Mouse (Mus musculus) c-Kit-positive CD71-positive TER-119-positive erythroid progenitor cells, embryonic 14.5 days (primary cell): ENCODE results near the gene Ccdc63.
"Not testable (repeated sequence)": the region's sequence is repeated elsewhere in the genome, so short reads cannot be mapped to it uniquely, and the experiment has no call there.

Experiments used
- DNase-seq: peaks from one replicate; pipeline ENCODE4 v3.0.0-alpha.2; 2013; ENCODE audit warnings: low spot score

Gene Ccdc63

DNA sequence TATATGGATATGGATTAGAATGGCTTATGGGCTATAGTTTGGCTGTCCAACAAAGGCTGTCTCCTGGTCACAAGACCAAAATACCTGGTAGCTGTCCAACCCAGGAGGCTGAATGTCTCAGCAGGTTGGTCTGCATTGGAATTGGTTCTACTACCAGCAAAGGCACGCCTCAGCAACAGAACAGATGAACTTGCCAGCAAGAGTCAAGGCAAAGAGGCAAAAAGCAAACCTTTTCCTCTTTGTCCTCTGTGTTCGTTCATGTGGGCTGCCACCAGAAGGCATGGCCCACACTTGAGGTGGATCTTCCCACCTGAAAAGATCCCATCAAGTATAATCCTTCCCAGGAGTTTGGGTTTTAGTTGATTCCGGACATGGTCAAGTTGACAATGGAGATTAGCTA, at the start of gene Ccdc63:
TSS of gene Ccdc63 (minus strand) at position 101 of the 400 bp plus-strand sequence.
- no peak for DNase-seq

- no peak for DNase-seq
Measured at GRCm38 (mm10) chr5:122189115-122189514, 48.5 kb upstream of the Ccdc63 start.

DNA sequence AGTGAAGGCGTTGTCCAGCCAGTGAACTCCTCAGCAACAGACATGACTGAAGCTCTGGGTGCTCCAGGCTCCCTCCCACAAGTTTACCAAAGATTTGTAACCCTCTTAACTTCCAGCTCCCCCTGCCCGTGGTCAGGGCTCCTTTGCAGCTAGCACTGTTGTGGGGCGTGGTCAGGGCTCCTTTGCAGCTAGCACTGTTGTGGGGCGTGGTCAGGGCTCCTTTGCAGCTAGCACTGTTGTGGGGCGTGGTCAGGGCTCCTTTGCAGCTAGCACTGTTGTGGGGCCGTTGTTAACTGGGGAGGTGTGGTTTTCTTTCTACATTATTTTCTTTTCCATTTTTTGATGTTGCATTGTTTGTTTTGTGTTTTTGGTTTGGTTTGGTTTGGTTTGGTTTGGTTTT, 44.2 kb upstream of the Ccdc63 start:
- not testable (repeated sequence) for DNase-seq

DNA sequence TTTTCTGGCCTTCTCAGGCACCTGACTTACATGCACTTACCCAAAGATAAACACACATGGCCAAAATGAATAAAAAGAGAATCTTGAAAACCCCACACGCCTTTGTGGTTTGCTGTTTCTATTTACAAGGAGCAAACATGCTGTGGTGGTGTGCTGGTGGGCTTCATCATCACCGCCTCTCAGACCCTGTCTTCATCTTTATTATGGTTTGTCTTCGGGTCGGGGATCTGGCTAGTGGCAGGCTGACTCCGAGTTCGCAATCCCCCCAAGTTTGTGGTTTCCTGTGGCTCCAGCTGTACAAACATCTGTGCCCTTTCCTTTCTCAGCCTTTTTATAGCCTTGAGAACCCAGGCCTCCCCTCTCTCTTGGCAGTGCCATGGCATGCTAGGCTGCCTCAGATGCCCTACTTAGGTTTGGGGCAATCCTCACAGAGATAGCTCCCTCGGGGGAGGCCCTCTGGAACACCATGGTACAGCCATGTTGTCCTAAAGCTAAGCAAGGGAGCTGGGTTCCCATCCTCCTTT, 43.7 kb upstream of the Ccdc63 start:
- DNase-seq: no peak

DNA sequence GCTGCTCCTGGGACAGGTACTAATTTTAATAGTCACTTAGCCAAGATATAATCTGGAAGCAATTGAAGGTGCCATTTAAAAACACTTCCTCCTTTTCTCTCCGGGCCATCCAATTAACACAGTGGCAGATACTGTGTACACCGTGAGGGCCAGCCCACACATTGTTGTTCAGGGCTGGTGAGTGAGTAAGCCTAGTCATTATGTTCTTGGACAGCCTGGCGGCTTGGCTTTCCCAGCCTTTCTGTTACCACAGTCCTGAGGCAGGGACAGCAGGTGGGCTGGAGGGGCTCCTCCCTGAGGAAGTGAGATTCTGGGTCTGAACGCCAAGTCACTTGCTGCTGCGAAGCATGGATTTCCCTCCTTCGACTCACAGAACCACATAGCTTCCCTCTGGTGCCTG, 39.0 kb upstream of the Ccdc63 start:
- no peak for DNase-seq

GRCm38 (mm10) chr5:122176398-122176797, 35.8 kb upstream of the Ccdc63 start:
- peak; percentile 48 for DNase-seq

DNA sequence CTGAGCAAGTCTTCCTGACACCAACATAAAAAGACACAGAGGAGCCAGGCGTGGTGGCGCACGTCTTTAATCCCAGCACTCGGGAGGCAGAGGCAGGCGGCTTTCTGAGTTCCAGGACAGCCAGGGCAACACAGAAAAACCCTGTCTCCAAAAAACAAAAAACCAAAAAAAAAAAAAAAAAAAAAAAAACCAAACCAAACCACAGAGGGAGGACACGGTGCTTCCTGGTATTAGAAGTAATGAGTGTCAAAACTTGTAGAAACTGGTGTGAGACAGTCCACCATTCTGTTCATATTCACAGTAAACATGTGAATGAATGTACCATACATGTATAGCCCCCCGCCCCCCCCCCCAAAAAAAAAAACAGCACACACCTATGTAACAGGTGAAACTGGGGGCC, 35.3 kb upstream of the Ccdc63 start:
- DNase-seq: no peak

DNA sequence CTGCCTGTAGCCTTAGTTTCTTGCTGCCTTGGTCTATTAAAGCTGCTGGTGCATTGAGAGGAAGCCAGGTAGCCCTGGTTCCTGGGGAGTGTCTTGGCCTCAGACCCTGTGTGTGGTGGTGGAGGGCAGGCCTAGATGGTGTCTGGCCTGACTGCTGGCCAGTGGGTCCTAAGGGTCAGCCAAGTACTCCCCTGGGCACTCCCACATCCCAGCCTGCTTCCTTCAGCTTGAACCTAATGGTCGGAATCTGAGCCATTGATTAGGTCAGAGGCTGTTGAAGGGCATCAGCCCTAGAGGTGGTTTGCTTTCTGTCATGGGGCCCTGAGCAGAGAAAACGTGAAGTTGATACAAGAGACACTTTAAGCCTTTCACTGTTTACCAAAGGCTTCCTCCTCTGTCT, 34.8 kb upstream of the Ccdc63 start:
- DNase-seq: no peak

DNA sequence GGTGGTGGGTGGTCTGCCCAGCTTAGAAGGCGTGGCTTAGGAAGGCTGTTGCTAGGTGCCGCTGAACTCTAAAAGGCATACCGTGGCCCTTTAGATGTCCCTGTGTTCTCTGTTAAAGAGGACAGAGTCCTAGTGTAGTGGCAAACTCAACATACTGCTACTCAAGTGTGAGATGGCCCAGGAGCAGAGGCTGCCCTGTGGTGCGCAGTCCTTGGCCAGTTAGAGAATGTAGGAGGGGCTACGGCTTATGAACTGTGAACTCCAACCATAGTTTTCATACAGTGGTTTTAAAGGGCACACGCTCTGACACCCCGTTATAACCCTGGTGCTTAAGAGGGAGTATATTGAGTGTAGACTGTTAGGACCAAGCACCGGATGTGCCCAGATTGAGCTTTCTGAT, 30.4 kb upstream of the Ccdc63 start:
- DNase-seq: no peak

- no peak for DNase-seq
Measured at GRCm38 (mm10) chr5:122168344-122169069, 27.9 kb upstream of the Ccdc63 start.

- no peak for DNase-seq
Measured at GRCm38 (mm10) chr5:122166636-122167161, 26.1 kb upstream of the Ccdc63 start.

DNA sequence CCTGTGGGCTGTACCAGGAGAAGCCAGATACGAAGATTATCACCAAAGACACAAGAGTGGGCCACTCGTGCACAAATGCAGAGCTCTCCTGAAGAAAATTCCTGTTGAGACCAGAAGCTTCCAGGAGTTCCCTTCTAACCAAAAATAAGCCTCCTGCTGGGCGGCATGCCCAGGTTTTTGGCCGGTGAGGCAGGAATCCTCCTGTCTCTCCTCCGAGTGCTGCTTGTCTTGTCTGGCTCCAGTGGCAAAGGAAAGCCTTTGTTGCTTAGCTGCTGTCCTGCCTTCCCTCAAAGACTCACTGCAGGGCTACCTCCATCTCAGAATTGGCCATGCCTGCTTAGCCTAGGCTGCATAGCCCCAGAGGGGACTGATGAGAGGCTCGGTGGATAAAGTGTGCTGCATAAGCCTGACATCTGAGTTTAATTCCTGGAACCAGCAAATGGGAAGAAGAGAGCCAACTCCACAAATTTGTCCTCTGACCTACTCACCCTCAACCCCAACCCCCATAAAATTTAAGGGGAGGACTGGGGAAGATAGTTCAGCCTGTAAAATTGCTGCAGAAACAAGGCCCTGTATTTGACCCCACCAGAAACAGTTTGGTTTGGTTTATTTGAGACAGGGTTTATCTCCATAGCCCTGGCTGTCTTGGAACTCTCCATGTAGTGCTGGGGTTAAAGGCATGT, 24.8 kb upstream of the Ccdc63 start:
- no peak for DNase-seq

DNA sequence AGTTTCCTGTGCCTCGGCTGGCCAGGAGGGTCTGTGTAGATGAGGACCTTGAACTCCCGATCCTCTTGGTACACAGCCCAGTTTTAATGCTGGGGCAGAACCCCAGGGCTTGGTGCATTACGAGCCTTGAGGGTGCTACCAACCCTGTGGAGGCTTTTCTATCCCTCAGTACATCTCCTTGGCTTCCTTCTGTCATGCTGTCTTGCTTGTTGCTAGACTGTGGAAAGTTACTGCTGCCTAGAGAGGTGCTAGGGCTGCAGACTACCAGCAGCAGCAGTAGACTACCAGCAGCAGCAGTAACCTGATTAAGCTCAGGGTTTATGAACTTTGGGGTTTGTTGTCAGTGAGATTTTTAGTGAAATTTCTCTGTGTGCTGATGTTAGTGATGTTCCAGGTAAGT, 23.4 kb upstream of the Ccdc63 start:
- DNase-seq: no peak

- DNase-seq: no peak
Measured at GRCm38 (mm10) chr5:122163194-122163593, 22.6 kb upstream of the Ccdc63 start.

GRCm38 (mm10) chr5:122158557-122159515, 18.2 kb upstream of the Ccdc63 start:
- peak; percentile 25 for DNase-seq

- DNase-seq: peak; percentile 89
Measured at GRCm38 (mm10) chr5:122157827-122158381, 17.3 kb upstream of the Ccdc63 start, which contains the start of gene Ppp1cc. Ppp1cc (plus strand) TSS chr5:122158278.

- DNase-seq: no peak
Measured at GRCm38 (mm10) chr5:122156486-122156885, 15.9 kb upstream of the Ccdc63 start.

DNA sequence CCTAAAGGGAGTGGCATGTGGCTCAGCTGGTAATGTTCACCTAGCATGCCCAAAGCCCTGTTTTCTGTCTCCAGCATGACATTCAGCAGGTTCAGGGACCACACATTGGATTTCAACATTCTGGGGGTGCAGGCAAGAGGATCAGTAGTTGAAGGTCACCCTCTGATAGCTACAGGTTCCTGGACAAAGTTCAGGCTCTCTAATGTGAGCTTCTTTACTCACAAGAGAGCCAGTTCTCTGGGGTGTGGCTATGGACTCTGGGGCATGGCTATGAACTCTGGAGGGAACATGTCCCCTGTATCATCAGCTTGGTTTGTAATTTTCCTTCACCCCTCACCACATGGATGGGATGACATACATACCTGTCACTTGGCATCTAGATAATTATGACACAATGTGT, 15.0 kb upstream of the Ccdc63 start:
- no peak for DNase-seq

- DNase-seq: no peak
Measured at GRCm38 (mm10) chr5:122154782-122155181, 14.2 kb upstream of the Ccdc63 start.

- DNase-seq: no peak
Measured at GRCm38 (mm10) chr5:122154006-122154405, 13.4 kb upstream of the Ccdc63 start.

DNA sequence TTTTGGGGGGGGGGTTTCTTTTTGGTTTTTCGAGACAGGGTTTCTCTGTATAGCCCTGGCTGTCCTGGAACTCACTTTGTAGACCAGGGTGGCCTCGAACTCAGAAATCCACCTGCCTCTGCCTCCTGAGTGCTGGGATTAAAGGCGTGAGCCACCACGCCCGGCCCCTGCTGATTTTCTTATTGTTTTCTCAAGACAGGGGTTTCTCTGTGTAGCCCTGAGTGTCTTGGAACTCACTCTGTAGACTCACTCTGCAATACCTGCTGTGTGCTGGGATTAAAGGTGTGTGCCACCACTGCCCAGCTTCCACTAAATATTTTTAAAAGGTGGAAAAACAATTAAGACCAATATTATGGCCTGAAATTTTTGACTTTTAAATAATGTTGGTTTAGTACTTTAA, 11.9 kb upstream of the Ccdc63 start:
- DNase-seq: not testable (repeated sequence)

DNA sequence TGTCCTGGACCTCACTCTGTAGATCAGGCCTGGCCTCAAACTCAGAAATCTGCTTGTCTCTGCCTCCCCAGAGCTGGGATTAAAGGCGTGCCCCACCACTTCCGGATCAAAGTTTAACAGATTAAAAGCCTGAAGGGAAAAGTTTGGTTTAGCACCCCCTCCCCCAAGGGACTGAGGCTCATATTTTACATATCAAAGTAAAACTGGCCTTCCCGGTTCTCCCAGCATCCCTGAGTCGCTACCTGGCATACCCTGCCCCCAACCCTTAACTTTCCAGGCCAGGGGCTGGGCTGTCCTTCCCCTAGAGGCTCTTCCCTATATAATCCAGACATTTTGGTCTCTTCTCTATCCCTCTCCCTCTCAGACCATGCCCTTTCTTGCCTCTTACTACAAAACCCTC, 8.6 kb upstream of the Ccdc63 start:
- no peak for DNase-seq
